Mouse (Mus musculus) cerebellum, postnatal 14 days (tissue): ENCODE data around the gene Fam71e1.

Source experiments
- DNase-seq, 2 experiments: peaks; one replicate each; pipeline ENCODE4 v3.0.0; 2021; ENCODE audit warnings: mixed read lengths in 2 of 2

Fam71e1 gene

DNA sequence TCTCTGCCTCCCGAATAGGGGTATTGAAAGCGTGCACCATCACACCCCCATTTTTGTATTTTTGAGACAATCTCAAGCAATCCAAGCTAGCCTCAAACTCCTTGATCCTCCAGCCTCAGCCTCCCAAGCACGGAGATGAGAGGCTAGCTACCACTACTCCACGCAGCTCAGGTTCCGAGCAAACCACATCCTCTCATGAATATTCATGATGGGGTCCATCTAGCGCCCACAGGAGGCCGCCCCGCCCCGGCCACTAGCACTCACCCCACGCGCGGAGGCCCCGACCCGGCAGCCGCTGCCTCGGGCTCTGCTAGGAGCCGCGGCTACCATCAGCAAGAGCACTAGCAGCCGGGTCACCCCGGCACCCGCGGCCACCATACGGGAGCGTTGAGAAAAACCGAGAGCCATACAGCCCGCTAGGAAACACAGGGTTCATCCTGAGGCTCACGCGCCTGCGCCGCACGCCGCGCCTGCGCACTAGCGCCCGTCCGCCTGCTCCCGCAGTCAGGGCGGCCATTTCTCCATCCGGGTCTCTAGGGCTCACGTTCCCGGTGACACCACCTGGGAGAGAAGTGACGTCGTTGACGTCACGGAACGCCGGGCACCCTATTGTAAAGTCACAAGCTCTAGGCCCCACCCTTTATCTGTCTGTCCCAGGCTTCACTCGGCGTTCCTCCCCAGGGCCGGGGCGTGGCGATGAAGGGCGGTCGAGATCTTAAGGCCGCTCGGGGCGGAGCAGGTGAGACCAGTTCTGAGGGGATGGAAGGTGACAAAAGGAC, at the start of gene Fam71e1, which contains the start of gene Emc10:
Gene Fam71e1, plus strand, starts transcription at position 590 of the 779 bp plus-strand sequence.
Gene Emc10, minus strand, starts transcription at position 538 of the 779 bp plus-strand sequence.
- peak; percentile 99 to 100 for DNase-seq

GRCm38 (mm10) chr7:44453256-44453655, 43.1 kb upstream of the Fam71e1 start:
- DNase-seq, result no peak

GRCm38 (mm10) chr7:44456302-44456701, 40.1 kb upstream of the Fam71e1 start:
- peak in 1 of 2 experiments; percentile 2 for DNase-seq

GRCm38 (mm10) chr7:44460067-44460466, 36.3 kb upstream of the Fam71e1 start:
- peak in 1 of 2 experiments; percentile 8 for DNase-seq

GRCm38 (mm10) chr7:44460767-44461502, 35.4 kb upstream of the Fam71e1 start:
- DNase-seq, result peak in 1 of 2 experiments; percentile 23

DNA sequence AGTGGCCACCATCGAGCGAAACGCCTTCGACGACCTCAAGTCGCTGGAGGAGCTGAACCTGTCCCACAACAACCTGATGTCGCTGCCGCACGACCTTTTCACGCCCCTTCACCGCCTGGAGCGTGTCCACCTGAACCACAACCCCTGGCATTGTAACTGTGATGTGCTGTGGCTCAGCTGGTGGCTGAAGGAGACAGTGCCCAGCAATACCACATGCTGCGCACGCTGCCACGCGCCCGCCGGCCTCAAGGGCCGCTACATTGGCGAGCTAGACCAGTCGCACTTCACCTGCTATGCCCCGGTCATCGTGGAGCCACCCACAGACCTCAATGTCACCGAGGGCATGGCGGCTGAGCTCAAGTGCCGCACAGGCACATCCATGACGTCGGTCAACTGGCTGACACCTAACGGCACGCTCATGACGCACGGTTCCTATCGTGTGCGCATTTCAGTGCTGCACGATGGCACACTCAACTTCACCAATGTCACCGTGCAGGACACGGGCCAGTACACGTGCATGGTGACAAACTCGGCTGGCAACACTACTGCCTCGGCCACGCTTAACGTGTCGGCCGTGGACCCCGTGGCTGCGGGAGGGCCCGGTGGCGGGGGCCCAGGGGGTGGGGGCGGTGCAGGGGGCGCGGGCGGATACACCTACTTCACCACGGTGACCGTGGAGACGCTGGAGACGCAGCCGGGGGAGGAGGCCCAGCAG, 34.7 kb upstream of the Fam71e1 start:
- DNase-seq, result peak; percentile 22 to 24

DNA sequence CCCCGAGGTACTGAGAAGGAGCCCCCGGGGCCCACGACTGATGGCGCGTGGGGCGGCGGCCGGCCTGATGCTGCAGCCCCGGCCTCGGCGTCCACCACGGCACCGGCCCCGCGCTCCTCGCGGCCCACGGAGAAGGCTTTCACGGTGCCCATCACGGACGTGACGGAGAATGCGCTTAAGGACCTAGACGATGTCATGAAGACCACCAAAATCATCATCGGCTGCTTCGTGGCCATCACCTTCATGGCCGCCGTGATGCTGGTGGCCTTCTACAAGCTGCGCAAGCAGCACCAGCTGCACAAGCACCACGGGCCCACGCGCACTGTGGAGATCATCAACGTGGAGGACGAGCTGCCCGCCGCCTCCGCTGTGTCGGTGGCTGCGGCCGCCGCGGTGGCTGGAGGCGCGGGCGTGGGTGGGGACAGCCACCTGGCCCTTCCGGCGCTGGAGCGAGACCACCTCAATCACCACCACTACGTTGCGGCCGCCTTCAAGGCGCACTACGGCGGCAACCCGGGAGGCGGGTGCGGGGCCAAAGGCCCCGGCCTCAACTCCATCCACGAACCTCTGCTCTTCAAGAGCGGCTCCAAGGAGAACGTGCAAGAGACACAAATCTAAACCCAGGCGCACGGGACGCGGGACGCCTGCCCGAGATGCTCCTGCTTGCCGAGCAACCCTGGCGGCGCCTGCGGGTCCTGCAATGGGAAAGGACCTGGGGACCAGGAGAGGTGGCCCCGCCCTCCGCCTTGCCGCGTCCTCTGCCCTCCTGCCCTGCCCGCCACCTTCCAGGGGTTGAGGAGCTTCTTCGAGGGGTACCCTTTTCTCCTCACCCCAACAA, 33.9 kb upstream of the Fam71e1 start:
- peak; percentile 51 to 76 for DNase-seq

DNA sequence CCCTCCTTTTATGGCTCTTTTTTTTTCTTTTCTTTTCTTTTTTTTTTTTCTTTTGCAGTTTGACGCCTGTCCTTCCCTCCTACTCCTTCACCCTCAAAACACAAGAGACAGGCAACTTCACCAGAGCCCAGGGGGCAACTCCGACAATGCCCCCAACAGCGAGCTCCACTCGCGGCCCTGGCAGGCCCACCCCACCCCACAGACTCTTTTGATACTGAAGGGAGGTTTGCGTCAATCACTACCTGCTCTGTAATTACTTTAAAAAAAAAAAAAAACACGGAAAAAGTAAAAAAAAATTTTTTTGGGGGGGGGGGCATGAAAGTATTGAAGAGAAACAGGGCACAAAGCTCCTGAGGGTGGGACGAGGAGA, 33.3 kb upstream of the Fam71e1 start:
- peak in 1 of 2 experiments; percentile 15 for DNase-seq

GRCm38 (mm10) chr7:44463556-44464225, 32.7 kb upstream of the Fam71e1 start:
- peak; percentile 37 to 43 for DNase-seq

DNA sequence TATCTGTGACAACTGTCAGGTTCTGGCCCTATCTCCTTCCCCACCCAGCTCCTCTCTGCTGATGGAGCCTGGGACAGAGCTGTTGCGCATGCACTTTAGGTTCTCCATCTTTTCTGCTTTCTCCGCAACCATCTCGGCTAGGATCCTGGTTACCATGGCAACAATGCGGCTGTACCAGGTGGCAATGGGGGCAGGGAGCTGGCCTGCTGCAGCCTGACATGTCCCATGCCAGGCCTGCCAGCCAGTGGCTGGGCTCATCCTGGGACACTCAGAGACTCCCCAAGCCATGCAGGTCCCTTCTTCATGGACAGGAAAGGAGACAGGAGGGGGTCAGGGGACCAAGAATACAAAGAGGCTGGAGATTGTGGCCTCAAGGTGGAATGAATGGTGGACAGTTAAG, 31.9 kb upstream of the Fam71e1 start:
- peak; percentile 98 for DNase-seq

DNA sequence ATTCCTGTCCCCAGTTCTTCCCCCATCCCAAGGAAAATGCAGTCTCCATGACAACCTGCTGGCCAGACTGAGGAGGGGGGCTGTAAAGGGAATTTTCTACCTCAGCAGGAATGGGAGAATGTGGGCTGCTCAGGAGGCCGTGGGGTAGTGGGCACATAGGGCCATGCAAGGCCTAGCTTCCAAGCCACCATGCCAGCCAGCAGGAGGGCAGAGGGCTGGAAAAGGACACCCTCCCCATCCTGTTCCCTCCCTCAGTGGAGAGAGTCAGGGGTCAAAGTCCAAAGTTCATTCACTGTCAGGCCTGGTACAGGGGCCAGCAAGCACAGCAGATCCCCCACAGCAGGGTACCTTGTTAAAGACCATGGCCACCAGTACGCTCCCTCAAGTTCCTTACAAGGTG, 31.3 kb upstream of the Fam71e1 start, which contains the start of gene Aspdh:
Gene Aspdh, plus strand, starts transcription at position 281 of the 400 bp plus-strand sequence.
- DNase-seq, result peak; percentile 57 to 65

DNA sequence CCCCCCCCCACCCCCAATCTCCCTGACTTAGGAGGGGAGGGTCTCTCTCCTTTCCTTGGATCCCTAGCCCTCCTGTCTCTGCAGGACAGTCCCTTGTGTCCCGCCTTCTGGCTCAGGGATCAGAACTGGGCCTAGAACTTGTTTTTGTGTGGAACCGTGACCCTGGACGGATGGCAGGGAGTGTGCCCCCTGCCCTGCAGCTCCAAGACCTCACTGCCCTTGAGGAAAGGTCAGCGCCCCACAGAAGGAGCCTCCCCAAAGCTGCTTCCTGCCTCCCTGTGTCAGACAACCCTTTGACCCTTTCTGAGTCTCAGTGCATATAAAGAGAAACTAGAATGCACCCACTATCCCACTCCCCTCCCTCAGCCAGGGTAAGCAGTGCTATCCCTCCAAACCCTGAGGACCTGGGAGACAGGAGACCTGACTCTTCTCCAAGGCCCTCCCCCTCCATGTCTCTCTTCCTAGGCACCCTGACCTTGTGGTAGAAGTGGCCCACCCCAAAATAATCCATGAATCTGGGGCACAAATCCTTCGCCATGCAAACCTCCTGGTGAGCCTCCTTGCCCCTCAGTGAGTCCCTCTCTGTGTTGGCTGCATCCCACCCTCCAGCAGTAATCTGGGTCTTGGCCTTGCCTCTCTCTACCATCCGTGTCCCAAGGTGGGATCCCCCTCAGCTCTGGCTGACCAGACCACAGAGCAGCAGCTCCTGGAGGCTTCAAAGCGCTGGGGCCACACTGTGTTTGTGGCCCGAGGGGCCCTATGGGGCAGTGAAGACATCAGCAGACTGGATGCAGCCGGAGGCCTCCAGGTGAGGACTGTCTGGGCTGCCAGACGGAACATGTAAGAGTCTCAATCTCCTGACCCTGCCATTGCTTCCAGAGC, 30.1 kb upstream of the Fam71e1 start:
- peak; percentile 40 to 43 for DNase-seq

- peak; percentile 47 to 52 for DNase-seq
These were observed 29.5 kb upstream of the Fam71e1 start for GRCm38 (mm10) chr7:44466888-44467311.

GRCm38 (mm10) chr7:44467811-44468411, 28.5 kb upstream of the Fam71e1 start, which contains the start of gene Josd2:
Josd2 (plus strand) TSS chr7:44467980.
- peak; percentile 91 to 94 for DNase-seq

DNA sequence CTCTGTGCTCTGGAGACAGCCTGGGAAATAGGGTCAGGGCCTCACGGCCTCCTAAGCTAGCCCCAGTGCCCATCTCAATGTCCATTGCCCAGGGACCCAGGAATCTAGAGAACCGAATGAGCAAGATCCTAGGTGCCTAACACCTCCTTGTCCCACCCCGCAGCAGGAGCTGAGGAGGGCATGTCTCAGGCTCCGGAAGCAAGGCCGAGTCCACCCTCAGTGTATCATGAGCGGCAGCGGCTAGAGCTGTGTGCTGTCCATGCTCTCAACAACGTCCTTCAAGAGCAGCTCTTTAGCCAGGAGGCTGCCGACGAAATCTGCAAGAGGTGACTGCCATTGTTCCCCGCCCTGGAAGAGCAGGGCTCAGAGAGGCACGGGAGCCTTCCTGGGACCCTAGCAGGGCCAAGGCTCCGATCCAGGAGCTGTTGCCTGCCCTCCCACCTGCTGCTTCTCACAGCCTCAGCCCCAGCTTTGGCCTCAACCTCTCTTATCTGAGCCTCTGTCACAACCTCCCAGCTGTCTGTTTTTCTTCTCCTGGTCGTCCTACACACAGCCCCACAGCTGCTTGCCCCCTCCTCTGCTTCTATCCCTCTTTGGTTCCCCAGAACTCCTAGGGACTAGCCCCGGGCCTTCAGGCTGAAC, 27.6 kb upstream of the Fam71e1 start:
- peak in 1 of 2 experiments; percentile 41 for DNase-seq

DNA sequence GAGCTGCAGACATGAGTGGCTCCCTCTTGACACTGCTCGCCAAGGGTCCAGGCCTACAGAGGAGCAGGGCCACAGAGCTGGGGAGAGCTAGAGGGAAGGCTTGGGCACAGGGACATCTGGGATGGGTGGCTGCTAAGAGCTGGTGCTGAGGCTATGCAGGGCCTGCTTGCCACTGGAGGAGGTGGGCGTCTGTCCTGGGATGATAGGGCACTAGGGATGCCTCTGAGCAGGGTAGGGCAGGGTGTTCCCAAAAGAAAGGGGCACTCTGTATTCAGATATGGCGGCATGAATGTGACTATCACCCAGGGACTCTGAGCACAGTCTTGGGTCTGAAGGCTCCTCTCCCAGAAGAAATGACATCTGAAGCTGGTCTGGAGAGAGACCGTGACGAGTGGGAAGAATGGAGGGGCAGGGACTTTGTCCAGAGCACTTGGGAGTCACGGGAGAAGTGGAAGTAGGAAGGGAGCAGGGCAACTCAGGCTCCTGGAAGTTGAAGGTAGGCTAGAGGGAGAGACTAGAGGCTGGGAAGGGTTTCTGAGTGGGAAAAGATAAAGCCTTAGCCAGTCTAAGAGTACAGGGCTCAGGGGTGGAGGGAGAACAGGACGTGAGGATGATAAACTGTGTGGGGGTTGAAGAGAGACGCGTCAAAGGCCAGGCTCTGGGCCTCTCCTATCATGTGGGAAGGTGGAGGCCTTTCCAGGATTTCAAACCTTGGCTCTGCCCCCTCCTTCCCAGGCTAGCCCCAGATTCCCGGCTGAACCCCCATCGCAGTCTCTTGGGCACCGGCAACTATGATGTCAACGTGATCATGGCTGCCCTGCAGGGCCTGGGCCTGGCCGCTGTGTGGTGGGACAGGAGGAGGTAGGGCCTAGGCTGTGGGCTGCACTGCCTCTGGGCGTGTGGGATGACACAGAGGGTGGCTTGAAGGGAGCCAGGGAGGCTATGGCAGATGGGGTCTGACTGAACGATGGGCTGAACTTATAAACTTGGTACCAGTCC, 26.4 kb upstream of the Fam71e1 start:
- no peak for DNase-seq

DNA sequence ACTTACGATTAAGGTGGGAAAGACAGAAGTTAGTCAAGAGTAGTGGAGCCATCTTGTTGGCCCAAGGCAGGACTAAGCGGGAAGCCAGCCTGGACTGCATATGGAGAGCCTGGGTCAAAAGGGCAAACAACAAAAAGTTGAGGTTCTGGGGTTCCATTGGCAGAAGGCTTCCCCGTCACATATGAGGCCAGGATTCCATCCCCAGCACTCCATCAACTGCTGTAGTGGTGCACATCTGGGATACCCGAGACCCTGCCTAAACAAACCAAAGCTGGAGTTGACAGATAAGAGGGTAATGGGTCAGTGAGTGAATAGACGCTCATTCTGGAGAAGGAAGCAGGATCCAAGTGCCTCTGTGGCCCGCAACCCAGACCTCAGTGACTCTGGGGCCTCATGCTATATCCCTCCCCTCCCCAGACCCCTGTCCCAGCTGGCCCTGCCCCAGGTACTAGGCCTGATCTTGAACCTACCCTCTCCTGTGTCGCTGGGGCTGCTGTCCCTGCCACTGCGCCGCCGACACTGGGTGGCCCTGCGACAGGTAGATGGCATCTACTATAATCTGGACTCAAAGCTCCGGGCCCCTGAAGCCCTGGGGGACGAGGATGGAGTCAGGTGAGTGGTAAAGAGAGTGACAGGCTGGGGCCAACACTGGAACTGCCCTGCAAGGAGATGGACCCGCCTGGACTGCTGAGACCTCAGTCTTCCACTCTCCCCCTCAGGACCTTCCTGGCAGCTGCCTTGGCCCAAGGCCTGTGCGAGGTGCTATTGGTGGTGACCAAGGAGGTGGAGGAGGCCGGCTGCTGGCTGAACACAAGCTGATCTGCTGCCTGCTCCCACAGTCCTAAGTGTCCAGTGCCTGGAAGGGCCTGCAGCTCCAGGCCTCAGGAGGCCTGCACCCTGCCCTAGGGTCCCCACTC, 25.4 kb upstream of the Fam71e1 start:
- DNase-seq, result no peak
